Mouse (Mus musculus) olfactory bulb, adult 2 months (tissue): ENCODE results near the gene I0C0044D17Rik. TPM values are rescaled to one million over a fixed set of nuclear protein-coding genes. Genes with fewer than 3 reads are reported as not detected.

Experiments used
- H3K27ac ChIP-seq: fragments of 200-500 bp; 2 replicates; pipeline ENCODE4 v1.5.1; 2012; ENCODE audit warnings: low read depth, low read length; ENCODE audit not compliant: insufficient read depth
- H3K4me1 ChIP-seq: fragments of 200-500 bp; 2 replicates; pipeline ENCODE4 v1.6.1; 2012; ENCODE audit warnings: low read length; ENCODE audit not compliant: control insufficient read depth, insufficient read depth
- H3K4me3 ChIP-seq: fragments of 200-500 bp; 2 replicates; pipeline ENCODE4 v1.5.1; 2012; ENCODE audit warnings: mild to moderate bottlenecking, low read depth, low read length, moderate library complexity; ENCODE audit not compliant: insufficient read depth
- CTCF ChIP-seq: fragments of 200-500 bp; IDR thresholded peaks from 2 replicates; pipeline ENCODE4 v1.5.1; 2012; ENCODE audit warnings: low read depth, mild to moderate bottlenecking, low read length, moderate library complexity; ENCODE audit not compliant: insufficient read depth
- POLR2A ChIP-seq: fragments of 200-500 bp; IDR thresholded peaks from 2 replicates; pipeline ENCODE4 v1.6.1; 2012; ENCODE audit warnings: mild to moderate bottlenecking, low read depth, low read length, moderate library complexity; ENCODE audit not compliant: insufficient read depth
- WGBS: fragments of 180-500 bp; shearing (Covaris S2); methylation state at CpG from one replicate; pipeline ENCODE4 v1.1.7; 2018; 5-methylcytosine and 5-hydroxymethylcytosine counted together
- polyA plus RNA-seq: library from polyadenylated mRNA; stranded (reverse); fragments of >200 nt; gene quantifications from 2 replicates; pipeline ENCODE4 v1.2.4, GENCODE M21; 2012; ENCODE audit warnings: low replicate concordance; ENCODE audit not compliant: missing spikeins, insufficient read depth, insufficient read length

I0C0044D17Rik gene
- polyA plus RNA-seq, 1 experiment, result not detected

- WGBS, result 83% methylated on average over 12 of the region's 12 CpGs
- Histone ChIP-seq H3K27ac (no peak overlapping the region), H3K4me1 (no peaks in the 10 kb centered on the region), H3K4me3 (no peak overlapping the region)
- TF ChIP-seq CTCF, result no peak
- TF ChIP-seq POLR2A, result no peak
Observed at GRCm38 (mm10) chr4:98805291-98806048, 18.2 kb downstream of the I0C0044D17Rik start.

GRCm38 (mm10) chr4:98804476-98805134 lies 19.0 kb downstream of the I0C0044D17Rik start:
- H3K4me3 ChIP-seq, result no peak overlapping the region
- no peak overlapping the region for H3K27ac ChIP-seq
- TF ChIP-seq POLR2A, result no peak
- no peak for TF ChIP-seq CTCF
- H3K4me1 ChIP-seq, result no peaks in the 10 kb centered on the region
- WGBS, result 90% methylated on average over 7 of the region's 7 CpGs

GRCm38 (mm10) chr4:98801775-98802174 lies 21.9 kb downstream of the I0C0044D17Rik start:
- Histone ChIP-seq H3K4me3 (no peak overlapping the region), H3K27ac (no peak overlapping the region), H3K4me1 (peaks cover 2% of the 10 kb centered on the region; the same call in 1 of the 2 replicates)
- TF ChIP-seq POLR2A (no peak), CTCF (no peak)
- 95% methylated on average over 11 of the region's 11 CpGs for WGBS

GRCm38 (mm10) chr4:98800824-98801223 lies 22.8 kb downstream of the I0C0044D17Rik start:
- WGBS, result 59% methylated on average over 8 of the region's 8 CpGs
- TF ChIP-seq POLR2A (no peak), CTCF (no peak)

GRCm38 (mm10) chr4:98796591-98797341 lies 26.9 kb downstream of the I0C0044D17Rik start:
- TF ChIP-seq CTCF, result no peak
- TF ChIP-seq POLR2A, result no peak
- Histone ChIP-seq H3K4me3 (no peak overlapping the region), H3K4me1 (peaks cover 2% of the 10 kb centered on the region; the same call in 1 of the 2 replicates), H3K27ac (peak overlapping the region; percentile 37)
- WGBS, result 34% methylated on average over 11 of the region's 11 CpGs

More at GRCm38 (mm10) chr4:98800824-98801223, 22.8 kb downstream of the I0C0044D17Rik start:
- no peak overlapping the region for H3K27ac ChIP-seq
- peaks cover 2% of the 10 kb centered on the region; the same call in 1 of the 2 replicates for H3K4me1 ChIP-seq
- H3K4me3 ChIP-seq, result no peak overlapping the region

- Histone ChIP-seq H3K4me1 (peaks cover 2% of the 10 kb centered on the region; the same call in 1 of the 2 replicates), H3K27ac (no peak overlapping the region), H3K4me3 (no peak overlapping the region)
- WGBS, result 92% methylated on average over 2 of the region's 2 CpGs
- TF ChIP-seq POLR2A, result no peak
- TF ChIP-seq CTCF, result no peak
Observed at GRCm38 (mm10) chr4:98795241-98795640, 28.4 kb downstream of the I0C0044D17Rik start.

- Histone ChIP-seq H3K4me1 (peaks cover 5% of the 10 kb centered on the region), H3K27ac (no peak overlapping the region), H3K4me3 (no peak overlapping the region)
- 97% methylated on average over 9 of the region's 9 CpGs for WGBS
- TF ChIP-seq CTCF (no peak), POLR2A (no peak)
Observed at GRCm38 (mm10) chr4:98793486-98793885, 30.2 kb downstream of the I0C0044D17Rik start.

- Histone ChIP-seq H3K4me1 (peaks cover 3% of the 10 kb centered on the region), H3K4me3 (no peak overlapping the region), H3K27ac (no peak overlapping the region)
- no peak for TF ChIP-seq POLR2A
- no peak for TF ChIP-seq CTCF
- 79% methylated on average over 1 of the region's 1 CpGs for WGBS
Observed at GRCm38 (mm10) chr4:98790721-98791120, 32.9 kb downstream of the I0C0044D17Rik start.
